Mouse (Mus musculus) olfactory bulb, adult 2 months (tissue): ENCODE measurements around the gene Gp5.

Experiments used
- CTCF ChIP-seq: fragments of 200-500 bp; IDR thresholded peaks from 2 replicates; pipeline ENCODE4 v1.5.1; 2012; ENCODE audit warnings: low read depth, mild to moderate bottlenecking, low read length, moderate library complexity; ENCODE audit not compliant: insufficient read depth
- POLR2A ChIP-seq: fragments of 200-500 bp; IDR thresholded peaks from 2 replicates; pipeline ENCODE4 v1.6.1; 2012; ENCODE audit warnings: mild to moderate bottlenecking, low read depth, low read length, moderate library complexity; ENCODE audit not compliant: insufficient read depth

- TF ChIP-seq POLR2A (0 out of 2 replicates have a peak, but pooled peaks have one; percentile 11), CTCF (peak; percentile 5; the same call in 1 of the 2 replicates)
Measured at GRCm38 (mm10) chr16:30308616-30309394, 1.8 kb downstream of the Gp5 start.
